Mouse (Mus musculus): Measurements from ENCODE around the gene Mast4. TPM values are rescaled to one million over a fixed set of nuclear protein-coding genes. Genes with fewer than 3 reads are reported as not detected.

Gene Mast4
- polyA plus RNA-seq, 1 experiment from 2014 or later, result 20.3 TPM

DNA sequence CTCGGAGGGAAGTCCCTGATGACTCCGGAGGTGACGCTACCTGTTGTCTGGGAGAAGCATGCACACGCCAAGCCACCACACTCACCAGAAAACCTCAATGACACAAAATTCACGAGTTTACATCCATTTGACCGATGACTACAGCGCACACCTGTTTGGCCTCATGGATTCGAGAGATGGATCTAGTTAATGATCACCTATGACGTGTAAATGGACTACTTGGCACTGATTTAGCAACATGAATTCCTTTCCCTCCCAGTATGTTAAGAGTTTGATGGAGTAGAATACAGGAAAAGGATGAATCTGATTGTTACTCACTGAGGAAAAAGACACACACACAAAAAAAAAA is 427.7 kb downstream of the Mast4 start:
- Histone ChIP-seq H3K9me3 (no peaks in the 10 kb centered on the region), H3K9ac (peak overlapping the region; percentile 69; the same call in 1 of the 2 replicates), H3K4me2 (replicated peaks) (peak overlapping the region; percentile 81), H3K4me3 (replicated peaks) (peak overlapping the region; percentile 57), H3K4me1 (replicated peaks) (peaks cover 8% of the 10 kb centered on the region; the same call in 1 of the 2 replicates), H3K27me3 (replicated peaks) (no peaks in the 10 kb centered on the region), H3K36me3 (no peaks in the 10 kb centered on the region), H3K27ac (peak overlapping the region; percentile 90)
- peak; percentile 44; the same call in 1 of the 2 replicates for ATAC-seq
- 3% methylated on average over 9 of the region's 9 CpGs for WGBS

DNA sequence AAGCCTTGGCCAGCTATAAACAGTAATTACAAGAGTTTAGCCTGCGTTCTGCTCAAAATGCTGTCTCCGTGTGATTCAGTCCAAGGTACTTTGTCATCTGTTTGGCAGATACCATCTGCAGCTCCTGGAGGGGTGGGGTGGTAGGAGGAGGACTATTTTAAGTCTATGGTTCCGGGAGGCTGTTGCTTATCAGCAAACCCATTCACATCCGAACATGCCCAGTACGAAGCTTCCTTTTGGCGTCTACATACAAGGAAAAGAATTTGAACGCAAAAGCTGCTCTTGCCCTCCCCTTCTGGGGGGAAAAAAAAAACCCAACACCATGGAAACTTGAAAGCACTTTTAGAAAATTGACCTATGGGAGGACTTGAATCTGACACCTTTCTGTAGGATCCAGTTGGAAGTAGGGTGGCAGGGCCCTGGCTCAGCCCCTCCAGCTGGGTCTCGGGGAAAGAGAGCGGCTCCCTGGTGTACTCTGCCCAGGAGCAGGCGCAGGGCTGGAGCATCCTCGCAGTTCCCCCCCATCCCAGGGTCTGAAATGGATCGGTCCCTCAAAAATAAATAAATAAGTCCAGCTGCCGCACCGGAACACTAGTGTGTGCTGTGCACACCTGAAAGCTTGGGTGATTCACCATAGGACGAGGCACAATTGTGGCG is 428.2 kb downstream of the Mast4 start:
- H3K27ac ChIP-seq, result peak overlapping the region; percentile 90
- peak; percentile 96 for ATAC-seq
- H3K4me2 ChIP-seq (replicated peaks), result peak overlapping the region; percentile 81
- H3K27me3 ChIP-seq (replicated peaks), result no peaks in the 10 kb centered on the region
- H3K9ac ChIP-seq, result peak overlapping the region; percentile 69
- peaks cover 8% of the 10 kb centered on the region; the same call in 1 of the 2 replicates for H3K4me1 ChIP-seq (replicated peaks)
- no peaks in the 10 kb centered on the region for H3K36me3 ChIP-seq
- WGBS, result under 1% methylated on average over 16 of the region's 16 CpGs
- H3K4me3 ChIP-seq (replicated peaks), result peak overlapping the region; percentile 57
- no peaks in the 10 kb centered on the region for H3K9me3 ChIP-seq

DNA sequence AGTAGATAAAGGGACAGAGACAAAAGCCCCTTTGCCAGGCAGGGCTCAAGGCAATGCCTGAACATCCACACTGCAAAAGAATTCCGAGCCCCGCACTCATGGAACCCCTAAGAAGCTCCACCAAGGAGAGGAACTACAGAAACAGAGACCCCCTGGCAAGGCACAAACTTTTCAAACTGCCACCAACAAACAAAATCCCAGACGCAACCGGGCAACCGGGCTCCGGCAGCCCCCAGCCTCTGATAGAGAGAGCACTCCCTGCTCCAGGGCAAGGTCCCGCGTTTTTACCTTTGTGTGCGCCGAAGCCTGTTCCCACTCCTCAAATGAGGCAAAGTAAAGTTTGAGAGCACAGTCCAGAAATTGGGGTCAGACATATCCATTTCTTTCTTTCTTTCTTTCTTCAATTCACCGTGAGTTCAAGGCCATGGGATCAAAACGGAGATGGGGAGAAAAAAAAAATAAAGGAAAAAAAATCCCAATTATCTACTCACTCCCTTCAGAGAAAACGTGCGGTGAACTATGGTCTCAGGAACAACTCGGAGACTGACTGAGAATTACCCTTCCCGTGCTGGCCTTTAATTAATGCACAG is 428.8 kb downstream of the Mast4 start:
- Histone ChIP-seq H3K36me3 (no peaks in the 10 kb centered on the region), H3K27me3 (replicated peaks) (no peaks in the 10 kb centered on the region), H3K9ac (peak overlapping the region; percentile 69), H3K4me1 (replicated peaks) (peaks cover 8% of the 10 kb centered on the region; the same call in 1 of the 2 replicates), H3K4me2 (replicated peaks) (peak overlapping the region; percentile 81), H3K9me3 (no peaks in the 10 kb centered on the region), H3K27ac (peak overlapping the region; percentile 90), H3K4me3 (replicated peaks) (peak overlapping the region; percentile 57)
- WGBS, result 2% methylated on average over 16 of the region's 16 CpGs
- no peak for ATAC-seq

DNA sequence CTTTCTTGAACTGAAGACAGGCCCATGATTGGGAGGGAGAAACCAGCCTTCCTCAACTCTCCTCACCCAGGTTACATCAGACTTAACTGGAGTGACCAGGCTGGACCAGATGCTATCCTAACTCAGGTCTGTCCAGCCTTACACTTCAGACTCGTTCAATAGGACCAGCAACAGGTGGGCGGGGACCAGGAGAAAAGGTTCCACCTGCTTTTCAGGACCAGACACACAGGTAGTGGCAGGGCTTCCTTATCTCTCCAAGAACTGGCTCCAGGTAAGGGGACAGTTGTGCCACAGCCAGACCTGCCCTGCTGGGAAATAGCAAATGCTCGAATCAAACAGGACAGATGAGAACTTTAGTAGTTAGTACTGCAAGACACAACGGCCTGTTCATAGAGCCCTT is 430.6 kb downstream of the Mast4 start:
- Histone ChIP-seq H3K27ac (no peak overlapping the region), H3K4me3 (replicated peaks) (no peak overlapping the region), H3K9me3 (no peaks in the 10 kb centered on the region), H3K4me1 (replicated peaks) (peaks cover 18% of the 10 kb centered on the region), H3K9ac (no peak overlapping the region), H3K4me2 (replicated peaks) (peak overlapping the region; percentile 43), H3K36me3 (no peaks in the 10 kb centered on the region), H3K27me3 (replicated peaks) (no peaks in the 10 kb centered on the region)
- no peak for ATAC-seq
- 58% methylated on average over 4 of the region's 4 CpGs for WGBS

DNA sequence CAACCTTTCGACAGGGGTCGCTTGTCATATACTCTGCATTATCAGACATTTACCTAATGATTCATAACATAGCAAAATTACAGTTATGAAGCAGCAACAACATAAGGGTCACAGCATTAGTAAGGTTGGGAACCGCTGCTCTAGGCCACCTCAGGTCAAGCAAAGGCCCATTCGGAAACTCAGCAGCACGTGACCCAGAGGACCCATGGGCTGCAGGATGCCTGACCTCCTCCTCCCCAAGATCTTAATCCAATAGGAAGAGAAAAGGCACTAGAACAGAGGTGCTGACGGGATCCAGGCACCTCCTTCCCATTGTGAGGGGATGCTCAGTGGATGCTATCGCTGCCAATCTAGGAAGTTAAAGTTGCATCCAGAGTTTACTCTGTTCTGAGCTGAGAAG is 432.2 kb downstream of the Mast4 start:
- Histone ChIP-seq H3K9ac (no peak overlapping the region), H3K4me2 (replicated peaks) (no peak overlapping the region), H3K27ac (no peak overlapping the region), H3K36me3 (no peaks in the 10 kb centered on the region), H3K9me3 (no peaks in the 10 kb centered on the region), H3K4me3 (replicated peaks) (no peak overlapping the region), H3K4me1 (replicated peaks) (peaks cover 25% of the 10 kb centered on the region), H3K27me3 (replicated peaks) (no peaks in the 10 kb centered on the region)
- no peak for ATAC-seq
- 91% methylated on average over 7 of the region's 7 CpGs for WGBS

DNA sequence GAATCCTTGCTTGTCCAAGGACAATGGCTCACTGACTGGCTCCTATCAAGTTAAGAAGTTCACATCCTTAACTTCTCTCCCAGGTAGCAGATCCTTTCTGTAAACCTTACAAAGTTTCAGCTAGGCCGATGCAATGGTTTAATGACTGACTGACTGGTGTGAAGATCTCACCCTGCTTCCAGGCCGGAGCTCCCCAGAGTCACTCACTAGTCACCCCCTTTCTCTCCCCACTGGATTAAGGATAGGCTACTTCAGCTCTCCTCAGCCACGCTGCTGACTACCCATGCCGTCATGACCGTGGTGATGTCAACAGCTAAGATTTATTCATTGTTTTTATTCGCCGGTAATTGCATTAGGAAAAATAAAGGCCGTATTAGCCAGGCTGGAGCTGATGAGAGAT is 433.8 kb downstream of the Mast4 start:
- WGBS, result 55% methylated on average over 8 of the region's 8 CpGs
- Histone ChIP-seq H3K4me1 (replicated peaks) (peaks cover 30% of the 10 kb centered on the region), H3K36me3 (no peaks in the 10 kb centered on the region)

DNA sequence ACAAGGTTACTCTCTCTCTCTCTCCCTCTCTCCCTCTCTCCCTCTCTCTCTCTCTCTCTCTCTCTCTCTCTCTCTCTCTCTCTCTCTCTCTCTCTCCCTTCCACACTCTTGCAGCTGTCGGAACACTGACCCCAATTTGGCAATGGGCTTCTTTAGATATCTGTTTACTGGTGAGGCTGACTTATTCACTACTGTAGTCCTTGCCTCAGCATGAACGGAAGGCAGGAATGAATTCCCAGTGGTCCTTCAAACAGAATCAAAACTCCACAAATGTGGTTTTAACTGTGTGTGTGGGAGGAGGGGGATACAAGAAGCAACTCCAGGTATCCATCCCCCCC is 434.2 kb downstream of the Mast4 start:
- Histone ChIP-seq H3K9ac (no peak overlapping the region), H3K4me1 (replicated peaks) (peaks cover 34% of the 10 kb centered on the region), H3K4me3 (replicated peaks) (no peak overlapping the region), H3K9me3 (no peaks in the 10 kb centered on the region), H3K36me3 (no peaks in the 10 kb centered on the region), H3K4me2 (replicated peaks) (no peak overlapping the region), H3K27ac (no peak overlapping the region), H3K27me3 (replicated peaks) (no peaks in the 10 kb centered on the region)
- no peak for ATAC-seq
- 45% methylated on average over 2 of the region's 2 CpGs for WGBS

More for the DNA sequence above, 433.8 kb downstream of the Mast4 start:
- no peak overlapping the region for H3K4me2 ChIP-seq (replicated peaks)
- no peaks in the 10 kb centered on the region for H3K27me3 ChIP-seq (replicated peaks)
- H3K4me3 ChIP-seq (replicated peaks), result no peak overlapping the region
- no peak overlapping the region for H3K27ac ChIP-seq
- H3K9me3 ChIP-seq, result no peaks in the 10 kb centered on the region
- no peak for ATAC-seq
- no peak overlapping the region for H3K9ac ChIP-seq

DNA sequence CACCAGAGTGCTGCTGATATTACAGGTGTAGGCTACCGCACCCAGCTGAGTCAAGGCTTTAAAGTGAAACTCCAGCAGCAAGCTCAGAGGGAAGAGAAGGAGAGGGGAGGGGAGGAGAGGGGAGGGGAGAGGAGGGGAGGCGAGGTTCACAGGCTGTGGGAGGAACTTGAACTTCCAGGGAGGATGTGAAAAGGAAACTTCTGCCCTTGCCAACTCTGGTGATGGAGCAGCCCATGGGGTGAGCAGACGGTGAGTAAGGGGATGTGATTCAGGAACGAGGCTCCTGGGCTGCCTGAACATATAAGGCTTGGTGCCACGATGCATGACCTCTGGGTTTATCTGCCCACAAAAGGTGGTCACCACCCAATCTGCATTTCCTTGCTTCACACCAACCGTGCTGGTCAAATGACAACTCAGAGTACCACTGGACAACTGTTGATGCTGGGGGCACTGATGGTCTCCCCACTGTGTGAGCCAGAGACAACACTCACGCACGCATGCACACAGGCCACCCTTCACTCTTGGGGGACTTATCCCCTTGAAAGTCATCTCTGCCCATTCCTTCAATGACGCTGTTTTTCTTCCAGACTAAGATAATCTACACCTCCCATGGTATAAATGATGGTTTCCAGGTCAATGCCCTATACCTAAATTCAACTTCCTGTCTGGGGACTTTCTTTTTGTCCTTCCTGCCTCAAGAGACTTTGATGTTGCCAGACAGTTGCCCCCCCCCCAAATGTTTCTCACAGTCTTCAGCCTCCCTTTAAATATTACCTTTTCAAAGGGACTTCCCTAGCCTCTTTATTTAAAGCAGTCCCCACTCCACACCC is 434.8 kb downstream of the Mast4 start:
- Histone ChIP-seq H3K27me3 (replicated peaks) (no peaks in the 10 kb centered on the region), H3K9me3 (no peaks in the 10 kb centered on the region), H3K27ac (peak overlapping the region; percentile 36; the same call in 1 of the 2 replicates), H3K9ac (no peak overlapping the region), H3K4me1 (replicated peaks) (peaks cover 40% of the 10 kb centered on the region), H3K36me3 (no peaks in the 10 kb centered on the region), H3K4me3 (replicated peaks) (no peak overlapping the region), H3K4me2 (replicated peaks) (peak overlapping the region; percentile 37)
- ATAC-seq, result peak; percentile 66
- WGBS, result 57% methylated on average over 9 of the region's 9 CpGs

DNA sequence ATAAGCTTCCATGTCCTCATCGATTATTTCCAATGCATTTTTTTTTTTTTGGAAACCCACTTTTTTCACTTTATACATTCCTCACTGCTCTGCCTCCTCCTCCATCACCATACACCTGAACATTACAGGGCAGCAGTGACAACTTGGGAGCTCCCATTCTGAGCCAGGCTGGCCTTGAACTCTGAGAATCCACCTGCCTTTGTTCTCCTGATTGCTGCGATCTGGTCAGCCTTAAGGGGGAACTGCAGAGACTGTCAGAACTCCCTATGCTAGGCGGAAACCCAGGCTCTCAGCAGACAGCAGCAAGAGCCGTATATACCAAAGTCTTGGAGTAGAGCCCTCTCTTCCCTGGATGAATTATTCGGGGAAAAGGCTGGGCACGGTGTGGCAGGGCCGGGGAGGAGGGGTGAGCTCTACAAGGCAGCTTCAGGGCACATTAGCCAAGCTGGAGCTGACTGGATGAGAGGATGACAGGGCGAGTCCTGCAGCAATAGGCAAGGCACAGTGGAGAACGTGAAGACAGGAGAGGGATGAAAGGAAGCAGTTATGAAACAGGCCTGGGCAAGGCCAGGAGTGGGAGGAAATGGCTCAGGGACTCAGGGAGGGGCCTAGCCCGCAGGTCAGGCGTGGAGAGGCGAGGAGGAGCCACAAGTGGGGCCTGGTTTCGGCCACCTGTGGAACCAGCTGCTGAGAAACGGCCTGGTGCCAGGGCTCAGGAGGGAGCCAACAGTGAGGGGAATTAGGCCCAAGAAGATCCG is 435.7 kb downstream of the Mast4 start:
- no peak overlapping the region for H3K9ac ChIP-seq
- H3K4me3 ChIP-seq (replicated peaks), result no peak overlapping the region
- peak overlapping the region; percentile 37 for H3K4me2 ChIP-seq (replicated peaks)
- peak overlapping the region; percentile 36 for H3K27ac ChIP-seq
- H3K27me3 ChIP-seq (replicated peaks), result no peaks in the 10 kb centered on the region
- no peaks in the 10 kb centered on the region for H3K36me3 ChIP-seq
- H3K9me3 ChIP-seq, result no peaks in the 10 kb centered on the region
- ATAC-seq, result peak; percentile 79
- H3K4me1 ChIP-seq (replicated peaks), result peaks cover 44% of the 10 kb centered on the region
- WGBS, result 38% methylated on average over 15 of the region's 15 CpGs

DNA sequence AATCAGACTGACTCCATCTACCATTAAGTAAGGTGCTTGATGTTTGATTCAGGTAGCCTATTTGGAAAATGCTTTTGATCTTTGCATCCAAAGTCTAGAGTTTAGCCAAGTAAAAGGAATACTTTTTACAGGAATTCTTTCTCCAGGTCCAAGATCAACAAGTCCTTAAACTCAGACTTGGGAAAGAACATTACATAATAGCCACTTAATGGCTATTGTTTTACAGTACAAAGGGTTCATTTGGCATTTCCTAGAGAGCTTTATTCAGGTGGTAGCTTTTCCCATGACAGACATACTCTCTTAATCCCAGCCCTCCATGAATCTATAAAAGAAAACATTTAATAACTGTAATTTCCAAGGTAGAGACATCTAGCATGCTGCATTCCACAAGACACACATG is 438.0 kb downstream of the Mast4 start:
- ATAC-seq, result no peak
- Histone ChIP-seq H3K4me1 (replicated peaks) (peaks cover 44% of the 10 kb centered on the region), H3K9ac (no peak overlapping the region), H3K9me3 (no peaks in the 10 kb centered on the region), H3K27me3 (replicated peaks) (no peaks in the 10 kb centered on the region), H3K4me2 (replicated peaks) (no peak overlapping the region), H3K4me3 (replicated peaks) (no peak overlapping the region), H3K36me3 (no peaks in the 10 kb centered on the region), H3K27ac (no peak overlapping the region)

DNA sequence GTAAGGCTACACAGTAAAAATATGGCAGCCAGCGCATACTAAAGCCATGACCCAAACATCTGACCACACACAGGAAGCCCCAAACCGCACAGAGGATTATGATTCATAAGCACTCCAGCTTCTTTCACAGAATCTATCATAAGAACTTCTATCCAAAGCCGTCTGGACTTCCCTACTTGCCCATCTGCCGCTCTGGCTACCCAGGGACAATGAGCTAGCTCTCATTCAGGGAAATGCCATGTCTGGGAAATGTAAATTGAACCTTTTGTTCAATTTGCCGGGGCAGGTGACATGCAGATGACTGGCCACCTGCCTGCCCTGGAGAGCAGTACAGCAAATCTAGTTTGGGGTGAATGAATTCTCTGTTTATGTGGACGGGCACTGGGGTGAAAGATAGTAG is 438.4 kb downstream of the Mast4 start:
- H3K27me3 ChIP-seq (replicated peaks), result no peaks in the 10 kb centered on the region
- WGBS, result 71% methylated on average over 6 of the region's 6 CpGs
- no peak for ATAC-seq
- H3K36me3 ChIP-seq, result no peaks in the 10 kb centered on the region
- no peak overlapping the region for H3K27ac ChIP-seq
- no peaks in the 10 kb centered on the region for H3K9me3 ChIP-seq
- H3K4me1 ChIP-seq (replicated peaks), result peaks cover 44% of the 10 kb centered on the region
- H3K4me2 ChIP-seq (replicated peaks), result no peak overlapping the region
- H3K9ac ChIP-seq, result no peak overlapping the region
- H3K4me3 ChIP-seq (replicated peaks), result no peak overlapping the region
